Mouse (Mus musculus) limb, embryonic 14.5 days (tissue): ENCODE data around the gene Ier5l. TPM values are rescaled to one million over a fixed set of nuclear protein-coding genes. Genes with fewer than 3 reads are reported as not detected.

ENCODE experiments used
- ATAC-seq: fragments of 200-750 bp; cut with Nextera tagmentation; 2 replicates; pipeline ENCODE4 v1.8.0; 2017; ENCODE audit warnings: low read depth, moderate number of reproducible peaks, moderate TSS enrichment; ENCODE audit not compliant: low FRiP score
- DNase-seq: peaks from one replicate; pipeline ENCODE4 v3.0.0-alpha.2; 2015; ENCODE audit warnings: low spot score
- H3K27ac ChIP-seq: fragments of 300-500 bp; sonication (generic); replicated peaks from 2 replicates; pipeline ENCODE4 v1.5.1; 2014; ENCODE audit warnings: low read depth, mild to moderate bottlenecking, low read length, moderate library complexity, mixed read lengths
- H3K27me3 ChIP-seq: fragments of 300-500 bp; sonication (generic); 2 replicates; pipeline ENCODE4 v1.6.1; 2014; ENCODE audit warnings: low read length, mixed read lengths; ENCODE audit not compliant: control insufficient read depth, insufficient read depth
- H3K36me3 ChIP-seq: fragments of 300-500 bp; sonication (generic); 2 replicates; pipeline ENCODE4 v1.6.1; 2014; ENCODE audit warnings: mild to moderate bottlenecking, low read length, moderate library complexity, mixed read lengths; ENCODE audit not compliant: control insufficient read depth, insufficient read depth
- H3K4me1 ChIP-seq: fragments of 300-500 bp; sonication (generic); 2 replicates; pipeline ENCODE4 v1.6.1; 2014; ENCODE audit warnings: antibody characterized with exemption, low read length, mixed read lengths; ENCODE audit not compliant: control insufficient read depth, insufficient read depth
- H3K4me2 ChIP-seq: fragments of 300-500 bp; sonication (generic); replicated peaks from 2 replicates; pipeline ENCODE4 v1.6.1; 2014; ENCODE audit warnings: low read depth, mild to moderate bottlenecking, low read length, moderate library complexity; ENCODE audit not compliant: severe bottlenecking
- H3K4me3 ChIP-seq: fragments of 300-500 bp; sonication (generic); replicated peaks from 2 replicates; pipeline ENCODE4 v1.5.1; 2014; ENCODE audit warnings: low read length
- H3K9ac ChIP-seq: fragments of 300-500 bp; sonication (generic); 2 replicates; pipeline ENCODE4 v1.6.1; 2014; ENCODE audit warnings: mild to moderate bottlenecking, low read depth, low read length, moderate library complexity; ENCODE audit not compliant: severe bottlenecking
- H3K9me3 ChIP-seq: fragments of 300-500 bp; sonication (generic); 2 replicates; pipeline ENCODE4 v1.6.1; 2016; ENCODE audit warnings: low read length; ENCODE audit not compliant: control insufficient read depth
- POLR2A ChIP-seq: fragments of 200-500 bp; IDR thresholded peaks from 2 replicates; pipeline ENCODE4 v1.8.0; 2012; ENCODE audit warnings: inconsistent platforms, mild to moderate bottlenecking, moderate library complexity, borderline replicate concordance; ENCODE audit not compliant: insufficient read depth, insufficient read length; ENCODE audit errors: extremely low read depth
- WGBS: fragments of 180-500 bp; shearing (Covaris S2); extraction: QIAGEN DNeasy Blood & Tissue Kit; methylation state at CpG from one replicate; pipeline ENCODE4 v1.1.7; 2014; 5-methylcytosine and 5-hydroxymethylcytosine counted together
- polyA plus RNA-seq, 2 experiments: library from polyadenylated mRNA; depleted of rRNA in 1 of 2; stranded (reverse) in 1 of 2; unstranded in 1 of 2; fragments of >200 nt; fragmentation: Nextera tagmentation in 1 of 2; extraction: Ambion mirVana in 1 of 2; gene quantifications; 2 replicates each; pipeline versions ENCODE4 v1.2.1 to v1.2.3; 2012 to 2014

Gene Ier5l
- polyA plus RNA-seq, 2 experiments, result 3.9 to 31.0 TPM

DNA sequence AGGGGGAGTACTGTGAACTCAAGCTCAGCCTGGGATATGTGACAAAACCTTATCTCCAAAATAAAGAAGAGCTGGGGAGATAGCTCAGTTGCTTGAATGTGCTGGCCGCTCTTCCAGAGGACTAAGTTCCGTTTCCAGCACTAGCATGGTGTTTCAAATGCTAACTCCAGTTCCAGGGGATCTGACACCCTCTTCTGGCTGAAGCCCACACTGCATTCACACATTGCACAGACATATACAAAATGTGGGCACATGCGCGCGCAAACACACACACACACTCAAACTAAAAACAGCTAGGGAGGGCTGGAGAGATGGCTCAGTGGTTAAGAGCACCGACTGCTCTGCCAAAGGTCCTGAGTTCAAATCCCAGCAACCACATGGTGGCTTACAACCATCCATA, 14.8 kb downstream of the Ier5l start:
- Histone ChIP-seq H3K27ac (no peak overlapping the region), H3K9ac (no peak overlapping the region), H3K9me3 (no peaks in the 10 kb centered on the region), H3K4me3 (no peak overlapping the region), H3K4me2 (no peak overlapping the region), H3K4me1 (peaks cover 15% of the 10 kb centered on the region), H3K27me3 (no peaks in the 10 kb centered on the region), H3K36me3 (peaks cover 8% of the 10 kb centered on the region; the same call in 1 of the 2 replicates)
- DNase-seq (no peak), ATAC-seq (no peak)
- no peak for TF ChIP-seq POLR2A
- 91% methylated on average over 6 of the region's 6 CpGs for WGBS

DNA sequence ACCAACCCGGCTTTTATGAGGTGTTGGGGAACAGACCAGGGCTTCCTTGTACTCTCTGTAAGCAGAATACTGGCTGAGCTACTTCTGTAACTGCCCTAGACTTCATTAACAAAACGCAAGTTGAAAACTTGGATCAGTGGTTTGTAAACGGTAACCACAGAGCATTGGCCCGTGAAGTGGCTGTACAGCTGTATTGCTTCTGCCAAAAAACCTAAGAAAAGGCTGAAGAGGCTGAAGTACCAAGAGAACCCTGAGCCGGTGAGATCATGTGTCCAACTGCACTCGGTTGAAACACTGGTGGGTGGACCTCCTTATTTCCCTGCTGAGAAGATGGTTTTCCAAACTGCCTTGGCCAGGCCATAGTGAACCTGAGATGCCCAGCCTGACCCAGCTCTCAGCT, 15.7 kb downstream of the Ier5l start:
- ATAC-seq (no peak), DNase-seq (no peak)
- Histone ChIP-seq H3K4me3 (no peak overlapping the region), H3K9me3 (no peaks in the 10 kb centered on the region), H3K36me3 (peaks cover 8% of the 10 kb centered on the region; the same call in 1 of the 2 replicates), H3K27me3 (no peaks in the 10 kb centered on the region), H3K9ac (no peak overlapping the region), H3K4me2 (no peak overlapping the region), H3K27ac (no peak overlapping the region), H3K4me1 (peaks cover 6% of the 10 kb centered on the region)
- WGBS, result 65% methylated on average over 6 of the region's 6 CpGs
- TF ChIP-seq POLR2A, result no peak

DNA sequence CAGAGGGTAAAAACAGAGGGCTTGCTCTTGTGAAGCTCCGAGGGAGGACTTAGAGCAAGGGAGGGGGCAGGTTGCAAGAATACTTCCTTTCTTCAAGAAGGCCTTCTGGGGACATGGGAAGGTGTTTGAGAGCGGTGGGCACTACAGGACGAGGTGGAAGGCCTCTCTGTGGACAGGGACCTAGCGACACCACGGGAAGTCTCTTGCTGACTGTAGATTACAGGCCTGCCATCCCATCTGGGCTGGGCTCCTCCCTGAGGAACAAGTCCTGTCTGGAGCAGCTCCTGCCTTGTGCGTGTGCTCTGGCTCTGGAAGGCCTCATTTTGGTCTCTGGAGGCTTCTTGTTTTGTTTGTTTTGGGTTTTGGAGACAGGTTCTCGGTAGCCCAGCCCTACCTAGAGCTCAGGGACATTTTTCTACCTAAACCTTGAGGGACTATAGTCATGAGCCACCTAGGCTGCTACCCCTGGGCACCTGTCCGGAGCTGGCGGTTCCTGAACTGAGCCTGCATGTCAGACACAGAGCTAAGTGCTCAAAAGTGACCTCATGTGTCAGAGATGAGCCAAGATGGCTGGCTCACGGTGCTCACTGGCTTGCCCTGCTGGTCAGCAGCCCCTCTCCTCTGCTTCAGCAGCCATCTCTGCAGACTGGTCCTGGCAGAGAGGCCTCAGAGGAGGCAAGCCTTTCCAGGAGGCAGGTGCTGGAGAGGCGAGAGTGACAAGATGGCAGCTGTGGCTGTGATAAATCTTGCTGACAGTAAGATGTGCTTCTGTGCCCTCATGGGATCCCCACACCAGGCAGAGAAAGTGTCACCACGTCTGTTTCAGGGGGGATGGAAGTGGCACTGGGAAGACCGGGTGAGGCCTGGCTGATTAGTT, 17.7 kb downstream of the Ier5l start:
- no peak for DNase-seq
- no peak overlapping the region for H3K27ac ChIP-seq

DNA sequence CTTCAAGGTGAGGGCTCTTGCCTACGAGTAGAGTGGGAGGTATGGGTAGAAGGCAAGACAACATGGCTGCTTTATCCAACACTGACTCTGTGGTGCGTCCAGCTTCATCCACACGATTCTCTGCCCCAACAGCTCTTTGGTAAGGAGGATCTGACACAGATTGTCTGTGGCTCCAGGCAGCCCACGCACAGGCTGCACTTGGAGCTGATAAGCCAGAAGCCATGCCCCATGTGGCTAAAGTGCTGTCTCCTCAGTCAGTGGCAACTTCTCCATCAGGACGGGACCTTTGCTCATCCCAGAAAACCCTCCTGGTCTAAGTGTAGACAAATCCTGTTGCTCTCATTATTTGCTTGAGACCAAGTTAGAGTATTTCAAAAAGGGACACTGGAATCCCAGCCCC, 19.4 kb downstream of the Ier5l start:
- peaks cover 9% of the 10 kb centered on the region; the same call in 1 of the 2 replicates for H3K9me3 ChIP-seq
- peaks cover 18% of the 10 kb centered on the region for H3K36me3 ChIP-seq
- no peak overlapping the region for H3K4me3 ChIP-seq

More for the DNA sequence above, 17.7 kb downstream of the Ier5l start:
- Histone ChIP-seq H3K36me3 (peaks cover 8% of the 10 kb centered on the region; the same call in 1 of the 2 replicates), H3K9me3 (no peaks in the 10 kb centered on the region), H3K4me1 (no peaks in the 10 kb centered on the region), H3K9ac (no peak overlapping the region), H3K27me3 (no peaks in the 10 kb centered on the region), H3K4me3 (no peak overlapping the region), H3K4me2 (no peak overlapping the region)
- no peak for TF ChIP-seq POLR2A
- 66% methylated on average over 13 of the region's 13 CpGs for WGBS
- no peak for ATAC-seq

DNA sequence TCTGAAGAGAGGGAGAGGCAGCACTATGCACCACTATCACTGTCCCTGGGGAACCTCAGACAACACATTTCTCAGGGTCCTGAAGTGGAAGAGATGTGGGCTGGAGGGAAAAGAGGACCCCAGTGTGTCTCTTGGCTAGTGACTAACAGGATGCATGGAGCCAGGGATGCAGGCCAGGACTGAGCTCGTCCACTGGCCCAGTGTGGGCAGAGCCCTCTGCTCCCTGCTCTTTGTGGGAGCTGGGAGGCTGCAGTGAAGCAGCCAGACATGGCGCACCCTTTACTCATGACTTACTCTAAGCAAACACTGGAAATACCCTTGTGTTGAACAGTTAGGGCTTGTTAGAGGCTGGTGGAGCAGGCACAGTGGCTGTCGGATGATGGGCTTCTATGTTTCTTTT, 20.4 kb downstream of the Ier5l start:
- DNase-seq (no peak), ATAC-seq (no peak)
- Histone ChIP-seq H3K27ac (no peak overlapping the region), H3K36me3 (peaks cover 18% of the 10 kb centered on the region), H3K4me3 (no peak overlapping the region), H3K4me2 (no peak overlapping the region), H3K4me1 (no peaks in the 10 kb centered on the region), H3K27me3 (no peaks in the 10 kb centered on the region), H3K9me3 (peaks cover 9% of the 10 kb centered on the region; the same call in 1 of the 2 replicates), H3K9ac (no peak overlapping the region)
- no peak for TF ChIP-seq POLR2A
- 89% methylated on average over 3 of the region's 3 CpGs for WGBS

More for the DNA sequence above, 19.4 kb downstream of the Ier5l start:
- no peak overlapping the region for H3K9ac ChIP-seq
- 86% methylated on average over 5 of the region's 5 CpGs for WGBS
- H3K4me1 ChIP-seq, result no peaks in the 10 kb centered on the region
- ATAC-seq (no peak), DNase-seq (no peak)
- TF ChIP-seq POLR2A, result no peak
- H3K27me3 ChIP-seq, result no peaks in the 10 kb centered on the region
- H3K4me2 ChIP-seq, result no peak overlapping the region
- H3K27ac ChIP-seq, result no peak overlapping the region
